Mouse (Mus musculus): Measurements from ENCODE around the gene Clca1. TPM values are rescaled to one million over a fixed set of nuclear protein-coding genes. Genes with fewer than 3 reads are reported as not detected.

The Clca1 gene
- polyA plus RNA-seq, 1 experiment from 2014 or later, result 115 TPM

DNA sequence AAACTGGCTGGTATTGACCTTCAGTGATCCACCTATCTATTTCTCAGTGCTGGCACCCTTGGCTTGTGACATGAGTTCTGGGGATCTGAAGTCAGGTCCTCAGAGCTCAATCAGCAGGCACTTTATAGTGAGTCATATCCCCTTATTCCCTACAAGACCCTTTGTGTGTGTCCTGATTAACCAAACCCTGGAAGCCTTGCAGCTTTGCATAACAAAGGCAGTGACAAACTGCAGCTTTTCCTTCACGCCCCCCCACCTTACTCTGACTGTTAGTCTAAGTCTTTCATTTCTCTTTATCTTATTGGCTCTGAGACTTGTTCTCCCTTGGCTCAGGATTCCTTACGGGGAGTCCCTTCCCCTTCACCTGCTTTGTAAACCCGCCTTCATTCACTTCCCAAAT, 14.8 kb downstream of the Clca1 start:
- Histone ChIP-seq H3K9me3 (ENCODE audit: control insufficient read depth, low read length) (no peaks in the 10 kb centered on the region), H3K36me3 (ENCODE audit: control insufficient read depth, insufficient read depth, low read length) (no peaks in the 10 kb centered on the region), H3K9ac (ENCODE audit: low read depth, low read length) (no peak overlapping the region), H3K27me3 (replicated peaks; ENCODE audit: control insufficient read depth, insufficient read depth, low read length) (no peaks in the 10 kb centered on the region), H3K4me3 (ENCODE audit: low read length) (no peak overlapping the region), H3K27ac (ENCODE audit: low read length) (no peak overlapping the region), H3K4me1 (ENCODE audit: control insufficient read depth, insufficient read depth, low read length) (no peaks in the 10 kb centered on the region), H3K4me2 (ENCODE audit: low read depth, low read length) (no peak overlapping the region)
- 78% methylated on average over 3 of the region's 3 CpGs for WGBS
- ATAC-seq, result no peak

DNA sequence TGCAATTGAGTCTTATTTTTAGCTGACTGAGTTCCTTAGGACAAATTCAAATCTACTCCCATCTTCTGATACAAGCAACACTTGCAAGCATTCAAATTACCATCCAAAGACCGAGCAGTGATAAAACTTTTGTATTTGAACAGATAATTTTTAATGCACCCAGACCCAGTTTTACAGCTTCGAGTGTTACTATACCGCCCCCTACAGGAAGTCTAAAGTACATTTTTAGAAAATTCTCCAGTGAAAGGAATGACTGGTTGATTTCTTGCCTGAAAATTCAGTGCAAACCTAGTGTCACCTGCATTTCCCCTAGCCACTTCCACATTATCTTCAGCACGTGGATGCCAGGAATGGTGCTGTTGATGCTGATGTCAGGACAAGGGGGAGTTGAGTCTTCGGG, 28.2 kb downstream of the Clca1 start:
- WGBS, result 34% methylated on average over 5 of the region's 5 CpGs

DNA sequence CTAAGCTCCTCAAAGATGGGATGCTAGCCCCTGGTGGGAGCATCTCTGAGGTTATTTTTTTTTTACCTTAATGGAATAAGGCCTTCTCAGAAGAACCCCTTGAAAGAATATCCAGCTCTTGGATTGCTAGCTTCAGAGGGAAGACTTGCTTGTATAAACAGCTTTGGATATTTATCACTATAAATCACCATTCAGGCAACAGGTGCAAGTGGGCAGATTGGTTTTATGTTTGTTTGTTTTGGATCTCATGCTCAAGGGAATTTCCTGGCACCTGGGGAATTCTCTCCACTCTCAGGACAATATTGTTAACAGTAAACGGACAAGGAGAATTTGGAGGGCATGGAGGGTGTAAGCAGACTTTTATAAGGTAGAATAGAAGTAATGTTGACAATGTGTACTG, 31.7 kb downstream of the Clca1 start:
- ATAC-seq, result no peak
- Histone ChIP-seq H3K27me3 (replicated peaks; ENCODE audit: control insufficient read depth, insufficient read depth, low read length) (no peaks in the 10 kb centered on the region), H3K9me3 (ENCODE audit: control insufficient read depth, low read length) (no peaks in the 10 kb centered on the region), H3K36me3 (ENCODE audit: control insufficient read depth, insufficient read depth, low read length) (no peaks in the 10 kb centered on the region), H3K4me3 (ENCODE audit: low read length) (no peak overlapping the region), H3K4me2 (ENCODE audit: low read depth, low read length) (no peak overlapping the region), H3K4me1 (ENCODE audit: control insufficient read depth, insufficient read depth, low read length) (no peaks in the 10 kb centered on the region), H3K27ac (ENCODE audit: low read length) (no peak overlapping the region), H3K9ac (ENCODE audit: low read depth, low read length) (no peak overlapping the region)
- 56% methylated on average over 1 of the region's 1 CpGs for WGBS

More for the DNA sequence above, 28.2 kb downstream of the Clca1 start:
- Histone ChIP-seq H3K36me3 (ENCODE audit: control insufficient read depth, insufficient read depth, low read length) (no peaks in the 10 kb centered on the region), H3K4me3 (ENCODE audit: low read length) (no peak overlapping the region), H3K27ac (ENCODE audit: low read length) (no peak overlapping the region), H3K9ac (ENCODE audit: low read depth, low read length) (no peak overlapping the region), H3K27me3 (replicated peaks; ENCODE audit: control insufficient read depth, insufficient read depth, low read length) (no peaks in the 10 kb centered on the region), H3K4me2 (ENCODE audit: low read depth, low read length) (no peak overlapping the region), H3K4me1 (ENCODE audit: control insufficient read depth, insufficient read depth, low read length) (no peaks in the 10 kb centered on the region), H3K9me3 (ENCODE audit: control insufficient read depth, low read length) (no peaks in the 10 kb centered on the region)
- no peak for ATAC-seq

DNA sequence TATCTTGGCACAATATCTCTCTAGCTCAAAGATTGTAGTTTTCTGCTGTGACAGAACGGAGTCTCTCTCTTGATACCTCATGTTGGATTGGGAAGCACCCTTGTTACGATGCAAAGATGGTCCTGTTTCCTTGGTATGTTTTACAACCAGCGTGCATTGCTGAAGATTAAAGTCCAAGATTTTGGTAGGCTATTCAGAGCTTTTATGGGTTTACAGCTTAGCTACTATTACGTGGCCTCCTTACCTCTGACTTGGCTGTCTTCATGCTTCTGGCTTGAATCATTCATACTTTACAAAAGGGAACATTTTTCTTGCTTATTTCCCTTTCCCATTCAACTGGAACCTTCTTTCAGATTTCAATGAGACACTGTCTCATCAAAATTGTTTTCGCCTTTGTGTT, 39.5 kb downstream of the Clca1 start:
- WGBS, result 64% methylated on average over 5 of the region's 5 CpGs
- Histone ChIP-seq H3K9me3 (ENCODE audit: control insufficient read depth, low read length) (no peaks in the 10 kb centered on the region), H3K36me3 (ENCODE audit: control insufficient read depth, insufficient read depth, low read length) (no peaks in the 10 kb centered on the region), H3K9ac (ENCODE audit: low read depth, low read length) (no peak overlapping the region), H3K4me2 (ENCODE audit: low read depth, low read length) (no peak overlapping the region), H3K27me3 (replicated peaks; ENCODE audit: control insufficient read depth, insufficient read depth, low read length) (no peaks in the 10 kb centered on the region), H3K4me3 (ENCODE audit: low read length) (no peak overlapping the region), H3K27ac (ENCODE audit: low read length) (no peak overlapping the region), H3K4me1 (ENCODE audit: control insufficient read depth, insufficient read depth, low read length) (peaks cover 4% of the 10 kb centered on the region; the same call in 1 of the 2 replicates)
- ATAC-seq, result peak; percentile 92

DNA sequence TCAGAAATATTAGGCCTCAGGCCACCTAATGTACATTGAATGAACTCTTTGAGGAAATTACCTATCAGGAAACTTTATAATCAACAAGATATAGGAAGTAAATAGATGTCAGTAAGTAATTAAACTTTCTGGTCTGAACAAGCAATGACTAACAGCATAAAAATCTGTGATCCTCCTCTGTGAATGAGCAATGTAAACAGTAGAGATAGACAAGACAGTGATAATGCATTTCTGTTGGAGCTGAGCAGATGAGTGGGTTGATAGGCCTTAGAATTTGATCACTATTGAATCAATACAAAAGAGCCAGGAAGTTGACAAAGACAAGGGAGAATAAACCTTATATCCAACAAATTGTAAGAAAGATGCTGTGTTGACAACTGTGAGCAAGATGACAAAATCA, 40.0 kb downstream of the Clca1 start:
- peak; percentile 59; the same call in 1 of the 2 replicates for ATAC-seq
- no peak overlapping the region for H3K4me2 ChIP-seq (ENCODE audit: low read depth, low read length)
- H3K36me3 ChIP-seq (ENCODE audit: control insufficient read depth, insufficient read depth, low read length), result no peaks in the 10 kb centered on the region
- no peak overlapping the region for H3K9ac ChIP-seq (ENCODE audit: low read depth, low read length)
- no peak overlapping the region for H3K4me3 ChIP-seq (ENCODE audit: low read length)
- no peaks in the 10 kb centered on the region for H3K9me3 ChIP-seq (ENCODE audit: control insufficient read depth, low read length)
- H3K27ac ChIP-seq (ENCODE audit: low read length), result no peak overlapping the region
- H3K27me3 ChIP-seq (replicated peaks; ENCODE audit: control insufficient read depth, insufficient read depth, low read length), result no peaks in the 10 kb centered on the region
- H3K4me1 ChIP-seq (ENCODE audit: control insufficient read depth, insufficient read depth, low read length), result peaks cover 4% of the 10 kb centered on the region; the same call in 1 of the 2 replicates

DNA sequence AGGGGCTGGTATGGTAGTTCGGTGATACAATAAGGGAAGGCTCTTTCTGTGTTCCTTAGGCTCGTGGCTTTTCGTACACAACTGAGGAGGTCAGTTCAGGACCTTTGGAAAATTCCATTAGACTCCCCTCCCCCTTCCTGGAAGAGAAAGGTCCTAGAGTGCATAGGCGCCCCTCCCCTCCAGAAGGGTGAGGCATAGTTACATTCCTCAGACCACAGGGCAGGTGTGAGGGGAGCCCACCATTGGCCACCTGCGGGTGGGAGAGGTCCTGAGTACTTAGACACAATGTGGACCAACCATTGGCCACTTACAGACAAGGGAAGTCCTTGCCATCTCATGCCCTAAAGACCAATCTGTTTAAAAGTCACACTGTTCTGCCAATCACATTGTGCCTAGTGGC, 46.7 kb downstream of the Clca1 start:
- no peak overlapping the region for H3K27ac ChIP-seq (ENCODE audit: low read length)
- no peak overlapping the region for H3K4me3 ChIP-seq (ENCODE audit: low read length)
- H3K27me3 ChIP-seq (replicated peaks; ENCODE audit: control insufficient read depth, insufficient read depth, low read length), result no peaks in the 10 kb centered on the region
- no peaks in the 10 kb centered on the region for H3K36me3 ChIP-seq (ENCODE audit: control insufficient read depth, insufficient read depth, low read length)
- 74% methylated on average over 5 of the region's 5 CpGs for WGBS
- ATAC-seq, result no peak
- H3K9ac ChIP-seq (ENCODE audit: low read depth, low read length), result no peak overlapping the region
- H3K9me3 ChIP-seq (ENCODE audit: control insufficient read depth, low read length), result no peaks in the 10 kb centered on the region
- no peaks in the 10 kb centered on the region for H3K4me1 ChIP-seq (ENCODE audit: control insufficient read depth, insufficient read depth, low read length)
- no peak overlapping the region for H3K4me2 ChIP-seq (ENCODE audit: low read depth, low read length)

DNA sequence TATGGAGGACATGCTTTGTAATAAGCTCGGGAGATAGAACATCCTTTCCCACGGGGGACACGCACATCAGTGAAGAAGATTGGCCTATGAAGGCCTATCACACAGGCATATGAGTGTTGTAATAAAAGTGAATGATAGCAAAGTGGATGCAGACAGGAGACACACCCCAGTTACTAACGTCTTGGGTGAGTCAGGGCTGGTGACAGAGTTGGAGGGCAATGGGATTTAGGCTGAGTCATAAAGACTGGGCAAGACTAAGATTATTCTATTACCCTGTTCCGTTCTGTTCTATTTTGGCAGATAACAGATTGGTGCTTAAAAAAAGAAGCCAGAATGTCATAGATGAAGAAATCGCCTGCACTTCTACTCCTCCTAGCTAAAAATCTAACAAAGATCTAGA, 52.0 kb downstream of the Clca1 start:
- Histone ChIP-seq H3K36me3 (ENCODE audit: control insufficient read depth, insufficient read depth, low read length) (no peaks in the 10 kb centered on the region), H3K4me1 (ENCODE audit: control insufficient read depth, insufficient read depth, low read length) (no peaks in the 10 kb centered on the region), H3K9me3 (ENCODE audit: control insufficient read depth, low read length) (no peaks in the 10 kb centered on the region), H3K4me2 (ENCODE audit: low read depth, low read length) (no peak overlapping the region), H3K27ac (ENCODE audit: low read length) (no peak overlapping the region), H3K27me3 (replicated peaks; ENCODE audit: control insufficient read depth, insufficient read depth, low read length) (no peaks in the 10 kb centered on the region), H3K9ac (ENCODE audit: low read depth, low read length) (no peak overlapping the region), H3K4me3 (ENCODE audit: low read length) (no peak overlapping the region)
- ATAC-seq, result peak; percentile 33; the same call in 1 of the 2 replicates
- WGBS, result 73% methylated on average over 6 of the region's 6 CpGs

DNA sequence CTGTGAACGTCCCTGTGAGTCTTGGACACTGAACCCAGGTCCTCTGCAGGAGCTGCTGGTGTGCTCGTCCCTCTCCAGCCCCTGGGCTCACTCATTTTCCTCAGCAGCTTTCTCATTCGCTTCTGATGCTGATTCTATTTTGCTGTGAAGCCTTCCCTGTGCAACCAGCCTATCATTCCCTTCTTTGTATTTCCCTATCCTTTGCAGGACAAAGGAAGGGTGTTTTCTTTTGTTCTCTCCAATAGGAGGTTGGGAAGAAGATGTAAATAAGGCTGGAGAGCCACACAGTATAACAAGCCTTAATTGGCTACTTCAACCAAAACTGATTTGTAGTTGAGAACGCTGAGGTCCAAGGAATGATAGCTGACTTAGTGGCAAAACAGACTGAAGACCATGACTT, 54.9 kb downstream of the Clca1 start:
- WGBS, result 52% methylated on average over 4 of the region's 4 CpGs
- H3K4me3 ChIP-seq (ENCODE audit: low read length), result no peak overlapping the region
- ATAC-seq, result no peak
- H3K27me3 ChIP-seq (replicated peaks; ENCODE audit: control insufficient read depth, insufficient read depth, low read length), result no peaks in the 10 kb centered on the region
- H3K36me3 ChIP-seq (ENCODE audit: control insufficient read depth, insufficient read depth, low read length), result no peaks in the 10 kb centered on the region
- no peak overlapping the region for H3K27ac ChIP-seq (ENCODE audit: low read length)
- no peak overlapping the region for H3K9ac ChIP-seq (ENCODE audit: low read depth, low read length)
- no peaks in the 10 kb centered on the region for H3K9me3 ChIP-seq (ENCODE audit: control insufficient read depth, low read length)
- H3K4me2 ChIP-seq (ENCODE audit: low read depth, low read length), result no peak overlapping the region
- H3K4me1 ChIP-seq (ENCODE audit: control insufficient read depth, insufficient read depth, low read length), result no peaks in the 10 kb centered on the region

DNA sequence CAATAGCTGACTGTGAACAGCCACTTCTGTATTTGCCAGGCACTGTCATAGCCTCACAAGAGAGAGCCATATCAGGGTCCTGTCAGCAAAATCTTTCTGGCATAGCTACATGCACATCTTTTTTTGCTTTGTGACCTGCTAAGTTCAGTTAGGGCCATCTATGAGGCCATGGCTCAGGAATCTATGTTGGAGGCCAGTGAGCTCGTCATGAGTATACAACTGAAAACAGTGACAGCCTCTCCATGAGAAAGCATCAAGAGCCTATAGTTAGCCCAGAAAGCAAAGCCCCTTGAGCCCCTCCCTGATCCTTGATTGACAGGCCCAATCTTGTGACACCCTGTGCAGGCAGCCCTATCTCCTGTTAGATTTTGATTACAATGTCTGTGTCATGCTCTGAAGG, 56.5 kb downstream of the Clca1 start:
- WGBS, result 82% methylated on average over 1 of the region's 1 CpGs
- Histone ChIP-seq H3K4me3 (ENCODE audit: low read length) (no peak overlapping the region), H3K27me3 (replicated peaks; ENCODE audit: control insufficient read depth, insufficient read depth, low read length) (no peaks in the 10 kb centered on the region), H3K4me1 (ENCODE audit: control insufficient read depth, insufficient read depth, low read length) (no peaks in the 10 kb centered on the region), H3K27ac (ENCODE audit: low read length) (no peak overlapping the region), H3K9me3 (ENCODE audit: control insufficient read depth, low read length) (no peaks in the 10 kb centered on the region), H3K36me3 (ENCODE audit: control insufficient read depth, insufficient read depth, low read length) (no peaks in the 10 kb centered on the region), H3K9ac (ENCODE audit: low read depth, low read length) (no peak overlapping the region), H3K4me2 (ENCODE audit: low read depth, low read length) (no peak overlapping the region)
- no peak for ATAC-seq

DNA sequence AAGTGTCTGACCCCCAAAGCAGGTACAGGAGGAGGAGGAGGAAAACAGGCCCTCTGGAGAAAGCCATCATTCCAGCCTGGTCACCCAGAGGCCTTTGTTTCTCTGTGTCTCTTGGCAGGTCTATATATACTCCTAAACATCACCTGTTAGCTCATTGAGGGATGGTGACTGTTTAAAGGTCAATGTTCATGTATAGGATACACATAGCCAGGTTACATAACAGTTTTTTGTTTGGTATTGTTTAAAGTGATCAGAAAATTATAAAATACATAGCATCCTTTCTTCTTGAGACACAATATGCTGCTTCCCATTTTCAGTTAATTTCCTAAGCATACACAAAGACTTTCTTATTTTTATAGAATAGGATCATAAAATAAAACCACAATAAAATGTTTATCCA, 57.6 kb downstream of the Clca1 start, which contains the start of gene Clca4a:
TSS of gene Clca4a (minus strand) at position 101 of the 400 bp plus-strand sequence.
- no peaks in the 10 kb centered on the region for H3K36me3 ChIP-seq (ENCODE audit: control insufficient read depth, insufficient read depth, low read length)
- no peak within 1 kb of the TSS for H3K4me3 ChIP-seq (ENCODE audit: low read length)
- H3K4me1 ChIP-seq (ENCODE audit: control insufficient read depth, insufficient read depth, low read length), result no peaks in the 10 kb centered on the region
- no peak for ATAC-seq
- H3K27me3 ChIP-seq (replicated peaks; ENCODE audit: control insufficient read depth, insufficient read depth, low read length), result no peaks in the 10 kb centered on the region
- no peak within 1 kb of the TSS for H3K4me2 ChIP-seq (ENCODE audit: low read depth, low read length)
- no peaks in the 10 kb centered on the region for H3K9me3 ChIP-seq (ENCODE audit: control insufficient read depth, low read length)
- no peak within 1 kb of the TSS for H3K27ac ChIP-seq (ENCODE audit: low read length)
- no peak within 1 kb of the TSS for H3K9ac ChIP-seq (ENCODE audit: low read depth, low read length)
